Mouse (Mus musculus): Measurements from ENCODE around the gene Ppig. TPM values are rescaled to one million over a fixed set of nuclear protein-coding genes. Genes with fewer than 3 reads are reported as not detected.

Gene Ppig
- polyA plus RNA-seq, 1 experiment from 2014 or later: 140 TPM

DNA sequence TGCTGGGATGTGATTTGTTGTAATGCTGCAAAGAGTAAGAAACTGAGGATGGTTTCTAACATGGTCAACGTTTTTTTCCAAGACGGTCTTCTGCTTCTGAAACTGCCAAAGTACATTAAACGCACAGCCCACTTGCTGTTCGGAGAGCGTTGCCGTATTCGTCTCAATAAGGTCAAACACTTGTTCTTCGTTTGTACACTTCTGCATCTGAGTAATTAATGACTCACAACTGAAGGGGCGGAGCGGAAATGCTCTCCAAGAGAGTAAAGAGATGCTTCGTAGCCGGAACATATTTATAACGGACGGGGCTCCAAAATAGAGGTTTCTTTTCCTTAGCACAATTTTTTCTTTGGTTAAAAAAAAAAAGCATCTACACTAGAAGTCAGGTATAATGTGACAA is 10.2 kb upstream of the Ppig start:
- no peak for ATAC-seq (ENCODE audit: low FRiP score)
- no peak overlapping the region for H3K4me2 ChIP-seq (replicated peaks)
- H3K36me3 ChIP-seq: no peaks in the 10 kb centered on the region; the same call in 1 of the 2 replicates
- H3K4me3 ChIP-seq: no peak overlapping the region
- H3K4me1 ChIP-seq: peaks cover 5% of the 10 kb centered on the region; the same call in 1 of the 2 replicates
- no peaks in the 10 kb centered on the region for H3K9me3 ChIP-seq (replicated peaks)
- H3K27me3 ChIP-seq: no peaks in the 10 kb centered on the region
- H3K9ac ChIP-seq: no peak overlapping the region
- no peak overlapping the region for H3K27ac ChIP-seq
- WGBS: 91% methylated on average over 14 of the region's 14 CpGs

GRCm38 (mm10) chr2:69712981-69713625 is 9.2 kb upstream of the Ppig start, which contains the start of gene Fastkd1:
Gene Fastkd1, minus strand, starts transcription at chr2:69713516.
- peak within 1 kb of the TSS; percentile 80 for H3K4me3 ChIP-seq
- H3K4me1 ChIP-seq: peaks cover 5% of the 10 kb centered on the region; the same call in 1 of the 2 replicates
- no peaks in the 10 kb centered on the region for H3K9me3 ChIP-seq (replicated peaks)
- H3K27ac ChIP-seq: peak within 1 kb of the TSS; percentile 44; the same call in 1 of the 2 replicates
- peak within 1 kb of the TSS; percentile 73 for H3K4me2 ChIP-seq (replicated peaks)
- under 1% methylated on average over 39 of the region's 39 CpGs for WGBS
- peak; percentile 99 for ATAC-seq (ENCODE audit: low FRiP score)
- H3K36me3 ChIP-seq: no peaks in the 10 kb centered on the region
- peak within 1 kb of the TSS; percentile 72 for H3K9ac ChIP-seq
- no peaks in the 10 kb centered on the region for H3K27me3 ChIP-seq

DNA sequence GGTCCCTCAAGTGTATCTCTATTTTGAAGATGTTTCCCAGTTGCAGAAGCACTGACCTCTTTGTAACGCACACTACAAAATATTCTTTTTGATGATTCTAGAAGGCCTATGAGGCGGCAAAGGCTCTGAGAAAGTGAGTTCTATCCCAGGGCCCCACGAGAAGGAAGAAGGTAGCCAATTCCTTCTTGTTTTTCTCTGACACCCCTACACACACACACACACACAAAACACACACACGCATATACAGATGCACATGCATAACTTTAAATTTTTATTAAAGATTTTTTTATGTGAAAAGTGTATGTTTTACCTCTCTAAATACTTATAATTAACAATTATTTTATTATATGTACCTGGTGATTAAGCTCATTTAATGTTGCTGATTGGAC is 8.7 kb upstream of the Ppig start:
- H3K27ac ChIP-seq: no peak overlapping the region
- peak overlapping the region; percentile 73 for H3K4me2 ChIP-seq (replicated peaks)
- no peaks in the 10 kb centered on the region for H3K9me3 ChIP-seq (replicated peaks)
- H3K36me3 ChIP-seq: no peaks in the 10 kb centered on the region
- H3K27me3 ChIP-seq: no peaks in the 10 kb centered on the region
- WGBS: 32% methylated on average over 4 of the region's 4 CpGs
- H3K9ac ChIP-seq: no peak overlapping the region
- H3K4me3 ChIP-seq: peak overlapping the region; percentile 80
- peaks cover 5% of the 10 kb centered on the region; the same call in 1 of the 2 replicates for H3K4me1 ChIP-seq
- ATAC-seq (ENCODE audit: low FRiP score): peak; percentile 62

- Histone ChIP-seq H3K4me3 (no peak overlapping the region), H3K9ac (no peak overlapping the region), H3K36me3 (no peaks in the 10 kb centered on the region), H3K4me1 (peaks cover 5% of the 10 kb centered on the region; the same call in 1 of the 2 replicates), H3K9me3 (replicated peaks) (no peaks in the 10 kb centered on the region), H3K4me2 (replicated peaks) (no peak overlapping the region), H3K27me3 (peaks cover 1% of the 10 kb centered on the region; the same call in 1 of the 2 replicates), H3K27ac (no peak overlapping the region)
- ATAC-seq (ENCODE audit: low FRiP score): no peak
- 79% methylated on average over 5 of the region's 5 CpGs for WGBS
Observed at GRCm38 (mm10) chr2:69714126-69714525, 8.2 kb upstream of the Ppig start.

- Histone ChIP-seq H3K36me3 (no peaks in the 10 kb centered on the region), H3K9ac (no peak overlapping the region), H3K4me1 (peaks cover 5% of the 10 kb centered on the region; the same call in 1 of the 2 replicates), H3K4me3 (no peak overlapping the region), H3K4me2 (replicated peaks) (no peak overlapping the region), H3K27me3 (peaks cover 18% of the 10 kb centered on the region), H3K9me3 (replicated peaks) (no peaks in the 10 kb centered on the region), H3K27ac (no peak overlapping the region)
- no peak for ATAC-seq (ENCODE audit: low FRiP score)
- 84% methylated on average over 3 of the region's 3 CpGs for WGBS
Observed at GRCm38 (mm10) chr2:69716483-69716882, 5.9 kb upstream of the Ppig start.

DNA sequence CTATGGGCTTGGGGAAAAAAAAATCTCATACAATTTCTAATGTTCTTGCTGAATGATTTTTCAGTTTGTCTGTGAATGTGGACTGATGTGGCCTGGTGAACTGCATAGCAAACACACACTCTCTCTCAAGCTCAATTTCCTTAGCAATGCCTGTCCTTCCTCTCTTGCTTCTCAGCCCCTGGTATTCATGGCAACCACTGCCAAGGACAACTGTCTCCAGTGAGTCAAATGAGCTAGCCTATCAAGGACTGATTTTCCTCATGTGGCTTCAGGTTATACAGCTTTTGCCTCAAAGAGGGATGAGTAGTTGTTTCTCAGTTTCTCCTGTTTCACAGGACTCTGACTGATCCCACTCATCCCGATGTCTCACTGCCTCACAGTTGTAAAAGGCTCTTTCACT is 3.2 kb upstream of the Ppig start:
- Histone ChIP-seq H3K36me3 (no peaks in the 10 kb centered on the region), H3K9me3 (replicated peaks) (no peaks in the 10 kb centered on the region), H3K4me1 (peaks cover 3% of the 10 kb centered on the region; the same call in 1 of the 2 replicates), H3K4me3 (no peak overlapping the region), H3K27ac (no peak overlapping the region), H3K4me2 (replicated peaks) (no peak overlapping the region), H3K27me3 (peaks cover 19% of the 10 kb centered on the region), H3K9ac (no peak overlapping the region)
- no peak for ATAC-seq (ENCODE audit: low FRiP score)
- 84% methylated on average over 1 of the region's 1 CpGs for WGBS

DNA sequence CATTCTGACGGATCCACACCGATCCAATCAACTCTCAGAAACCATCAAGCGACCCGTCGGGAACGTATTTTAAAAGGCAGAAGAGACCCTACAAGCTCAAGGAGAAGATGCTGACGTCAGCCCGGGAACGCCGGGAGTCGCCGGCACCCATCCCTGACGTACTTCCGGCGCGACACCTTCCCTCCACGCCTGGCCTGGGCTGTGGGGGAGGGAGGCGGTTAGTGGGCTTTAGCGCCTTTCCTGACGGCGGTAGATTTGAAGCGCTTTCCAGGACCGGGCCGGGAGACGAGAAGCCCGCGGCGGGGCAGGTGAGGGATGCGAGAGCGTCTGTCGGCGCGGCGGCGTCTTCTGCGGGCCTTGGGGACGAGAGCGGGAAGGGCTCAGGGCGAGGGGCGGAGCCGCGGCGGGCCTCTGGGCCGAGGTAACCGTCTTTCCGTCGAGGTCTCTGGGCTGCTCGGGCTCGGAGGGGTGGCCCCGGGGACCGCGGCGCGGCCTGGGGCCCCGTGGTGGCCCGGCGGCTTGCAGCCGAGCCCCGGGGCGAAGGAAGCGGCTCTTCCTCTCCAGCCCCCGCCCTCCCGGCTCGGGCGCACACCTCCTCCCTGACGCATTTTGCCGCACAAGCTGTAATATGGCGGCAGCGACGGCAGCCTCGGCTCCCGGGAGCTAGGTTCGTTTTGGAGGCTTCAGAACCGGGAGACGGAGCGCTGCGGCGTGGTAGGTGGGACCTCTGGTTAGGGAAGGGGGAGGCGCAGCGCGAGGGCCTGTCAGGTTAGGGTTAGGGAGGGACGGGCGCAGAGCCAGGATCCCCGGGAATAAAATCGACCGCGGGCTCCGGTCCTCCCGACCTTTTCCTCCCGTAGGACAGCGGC is 539 bp downstream of the Ppig start:
- under 1% methylated on average over 91 of the region's 91 CpGs for WGBS
- Histone ChIP-seq H3K4me1 (peaks cover 7% of the 10 kb centered on the region; the same call in 1 of the 2 replicates), H3K27ac (peak overlapping the region; percentile 90), H3K9me3 (replicated peaks) (no peaks in the 10 kb centered on the region), H3K27me3 (peaks cover 19% of the 10 kb centered on the region), H3K4me3 (peak overlapping the region; percentile 97), H3K9ac (peak overlapping the region; percentile 90), H3K36me3 (no peaks in the 10 kb centered on the region), H3K4me2 (replicated peaks) (peak overlapping the region; percentile 80)
- peak; percentile 94 for ATAC-seq (ENCODE audit: low FRiP score)

DNA sequence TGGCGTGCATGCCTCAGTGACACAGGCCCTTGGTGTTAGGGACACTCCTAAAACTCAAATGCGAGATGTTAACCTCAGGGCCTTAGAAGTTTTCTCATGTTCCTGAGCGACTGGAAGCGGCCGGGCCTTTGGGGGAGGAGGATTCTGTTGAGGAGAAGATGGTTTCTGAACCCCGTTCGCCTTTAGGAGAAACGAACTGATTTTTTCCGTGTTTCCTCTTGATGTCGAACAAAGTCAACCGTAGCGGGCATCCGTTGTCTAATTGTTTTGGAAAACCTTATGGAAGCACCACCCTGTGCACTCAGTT is 1.1 kb downstream of the Ppig start:
- ATAC-seq (ENCODE audit: low FRiP score): no peak
- 2% methylated on average over 13 of the region's 13 CpGs for WGBS
- peaks cover 7% of the 10 kb centered on the region; the same call in 1 of the 2 replicates for H3K4me1 ChIP-seq
- H3K4me3 ChIP-seq: peak overlapping the region; percentile 97
- peak overlapping the region; percentile 90; the same call in 1 of the 2 replicates for H3K27ac ChIP-seq
- no peaks in the 10 kb centered on the region for H3K9me3 ChIP-seq (replicated peaks)
- peak overlapping the region; percentile 80 for H3K4me2 ChIP-seq (replicated peaks)
- H3K36me3 ChIP-seq: no peaks in the 10 kb centered on the region
- H3K9ac ChIP-seq: peak overlapping the region; percentile 90
- peaks cover 19% of the 10 kb centered on the region for H3K27me3 ChIP-seq

DNA sequence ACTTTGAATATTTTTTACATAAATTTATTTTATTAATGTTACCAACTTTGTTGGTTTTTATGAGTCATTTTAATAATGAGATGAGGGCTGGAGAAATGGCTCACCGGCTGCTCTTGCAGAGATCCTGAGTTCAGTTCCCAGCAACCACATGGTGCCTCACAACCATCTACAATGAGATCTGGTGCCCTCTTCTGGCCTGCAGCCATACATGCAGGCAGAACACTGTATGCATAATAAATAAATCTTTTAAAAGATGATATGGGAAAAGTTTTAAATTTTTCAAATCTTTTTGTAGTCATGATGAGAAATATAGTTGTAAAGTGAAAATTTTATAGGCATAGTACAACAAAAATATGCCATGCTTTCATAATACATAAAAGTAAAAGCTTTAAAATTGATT is 22.7 kb downstream of the Ppig start:
- Histone ChIP-seq H3K4me2 (replicated peaks) (no peak overlapping the region), H3K9ac (no peak overlapping the region), H3K27me3 (no peaks in the 10 kb centered on the region), H3K4me1 (no peaks in the 10 kb centered on the region), H3K36me3 (peaks cover 56% of the 10 kb centered on the region), H3K27ac (no peak overlapping the region), H3K4me3 (no peak overlapping the region), H3K9me3 (replicated peaks) (0 out of 2 replicates have a peak, but pooled peaks cover 5% of the 10 kb centered on the region)
- ATAC-seq (ENCODE audit: low FRiP score): no peak
- 92% methylated on average over 1 of the region's 1 CpGs for WGBS

DNA sequence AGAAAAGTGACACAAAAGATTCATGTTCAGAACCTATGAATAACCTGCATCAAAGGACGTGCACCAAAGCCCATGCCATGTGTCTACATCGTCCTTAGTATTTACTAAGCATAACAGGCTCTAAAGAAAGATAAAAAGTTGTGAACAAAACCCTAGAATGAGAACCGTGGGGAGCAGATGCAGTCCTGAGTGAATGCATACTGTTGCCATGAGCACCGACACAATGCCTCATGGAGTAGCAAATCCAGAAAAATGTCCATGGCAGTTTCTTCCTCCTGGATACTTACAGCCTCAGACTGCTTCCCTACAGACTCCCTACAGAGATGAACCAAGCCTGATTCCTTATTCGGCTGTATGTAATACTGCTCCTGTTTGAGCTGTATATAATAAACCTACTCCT is 38.6 kb downstream of the Ppig start:
- no peak overlapping the region for H3K4me3 ChIP-seq
- H3K4me1 ChIP-seq: peaks cover 7% of the 10 kb centered on the region; the same call in 1 of the 2 replicates
- H3K9ac ChIP-seq: no peak overlapping the region
- H3K9me3 ChIP-seq (replicated peaks): no peaks in the 10 kb centered on the region
- 32% methylated on average over 5 of the region's 5 CpGs for WGBS
- peak overlapping the region; percentile 23; the same call in 1 of the 2 replicates for H3K27ac ChIP-seq
- no peaks in the 10 kb centered on the region for H3K27me3 ChIP-seq
- peaks cover 5% of the 10 kb centered on the region; the same call in 1 of the 2 replicates for H3K36me3 ChIP-seq
- H3K4me2 ChIP-seq (replicated peaks): no peak overlapping the region
- ATAC-seq (ENCODE audit: low FRiP score): 0 out of 2 replicates have a peak, but pooled peaks have one; percentile 46

DNA sequence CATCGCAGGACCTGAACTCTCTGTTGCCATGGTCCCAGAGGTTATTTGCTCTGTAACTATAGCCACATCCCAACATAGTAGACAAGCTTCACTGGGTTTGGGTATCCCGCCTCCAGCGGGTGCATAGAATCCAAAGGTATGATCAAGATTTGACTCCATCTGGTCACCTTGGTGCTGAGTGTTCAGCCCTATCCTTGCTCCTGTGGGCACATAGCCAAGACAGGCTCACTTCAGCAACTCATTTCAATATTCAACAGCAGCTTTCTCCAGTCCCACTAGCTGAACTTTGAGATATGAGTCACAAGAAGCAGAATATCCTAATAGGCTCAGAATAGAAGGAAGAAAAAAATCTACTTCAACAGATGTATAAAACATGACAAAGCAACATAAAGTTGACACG is 41.0 kb downstream of the Ppig start:
- no peak overlapping the region for H3K9ac ChIP-seq
- ATAC-seq (ENCODE audit: low FRiP score): no peak
- WGBS: 78% methylated on average over 4 of the region's 4 CpGs

GRCm38 (mm10) chr2:69764716-69765115 is 42.4 kb downstream of the Ppig start:
- Histone ChIP-seq H3K36me3 (peaks cover 5% of the 10 kb centered on the region; the same call in 1 of the 2 replicates), H3K27ac (no peak overlapping the region), H3K27me3 (no peaks in the 10 kb centered on the region), H3K4me3 (no peak overlapping the region), H3K9me3 (replicated peaks) (no peaks in the 10 kb centered on the region), H3K9ac (no peak overlapping the region), H3K4me2 (replicated peaks) (no peak overlapping the region), H3K4me1 (peaks cover 7% of the 10 kb centered on the region; the same call in 1 of the 2 replicates)
- no peak for ATAC-seq (ENCODE audit: low FRiP score)
- 71% methylated on average over 1 of the region's 1 CpGs for WGBS

More for the DNA sequence above, 41.0 kb downstream of the Ppig start:
- Histone ChIP-seq H3K9me3 (replicated peaks) (no peaks in the 10 kb centered on the region), H3K4me1 (peaks cover 7% of the 10 kb centered on the region; the same call in 1 of the 2 replicates), H3K4me3 (no peak overlapping the region), H3K36me3 (peaks cover 5% of the 10 kb centered on the region; the same call in 1 of the 2 replicates), H3K27me3 (no peaks in the 10 kb centered on the region), H3K27ac (no peak overlapping the region), H3K4me2 (replicated peaks) (no peak overlapping the region)

All from hindbrain, embryonic 12.5 days (tissue).